ENCODE assay signal across 19 mouse cellular contexts in genomic region chr12:85423236-85423635, GRCm38 (mm10).
"Had no signal": no experiment of that assay in that cellular context is flagged by ENCODE, and none has a peak within 500 bp of the region (broad histone marks: within the 10 kb centered on the region; RNA-seq: fewer than 3 reads in every experiment).

No protein-coding gene starts in this region.

- H3K27me3 ChIP-seq: lung, embryonic 15.5 days; midbrain, embryonic 13.5 days; midbrain, embryonic 15.5 days; neural tube, embryonic 13.5 days; neural tube, embryonic 15.5 days; stomach, embryonic 15.5 days had no signal

- H3K4me3 ChIP-seq: lung, embryonic 15.5 days; megakaryocyte, embryonic 14.5 days; midbrain, embryonic 13.5 days; midbrain, embryonic 15.5 days; neural tube, embryonic 13.5 days; neural tube, embryonic 15.5 days; stomach, embryonic 15.5 days had no signal

- H3K27ac ChIP-seq: lung, embryonic 15.5 days; macrophage; midbrain, embryonic 13.5 days; midbrain, embryonic 15.5 days; neural tube, embryonic 13.5 days; neural tube, embryonic 15.5 days; stomach, embryonic 15.5 days had no signal

- H3K4me1 ChIP-seq: lung, embryonic 15.5 days; midbrain, embryonic 13.5 days; midbrain, embryonic 15.5 days; neural tube, embryonic 13.5 days; neural tube, embryonic 15.5 days had no signal

- H3K36me3 ChIP-seq: lung, embryonic 15.5 days; midbrain, embryonic 13.5 days; midbrain, embryonic 15.5 days; neural tube, embryonic 13.5 days; neural tube, embryonic 15.5 days; stomach, embryonic 15.5 days had no signal

- DNase-seq: liver, postnatal 0 days; lung, adult 2 months; lung, postnatal 14 days; lung, postnatal 36 days; retina, postnatal 1 day; right cerebral cortex, adult 18-20 months; right cerebral cortex, postnatal 25 days; right cerebral cortex, postnatal 4 days; thymus, adult 18-20 months; thymus, postnatal 14 days; thymus, postnatal 36 days had no signal
